Comparison of ENCODE assay signal across 18 mouse cellular contexts in genomic region chr2:24443256-24443790, GRCm38 (mm10). TPM values are rescaled to one million over a fixed set of nuclear protein-coding genes. Genes with fewer than 3 reads are reported as not detected.
"Had no signal": no experiment of that assay in that cellular context is flagged by ENCODE, and none has a peak within 500 bp of the region (broad histone marks: within the 10 kb centered on the region; RNA-seq: fewer than 3 reads in every experiment).

No protein-coding gene starts in this region.

- H3K4me3 ChIP-seq: layer of hippocampus, adult 2 months; limb, embryonic 13.5 days; midbrain, embryonic 13.5 days; stomach, embryonic 15.5 days had no signal

- H3K4me1 ChIP-seq: limb, embryonic 13.5 days; midbrain, embryonic 13.5 days; stomach, embryonic 15.5 days had no signal

- H3K27me3 ChIP-seq: limb, embryonic 13.5 days; stomach, embryonic 15.5 days had no signal

- H3K9me3 ChIP-seq: limb, embryonic 13.5 days; midbrain, embryonic 13.5 days; stomach, embryonic 15.5 days had no signal

- DNase-seq: left cerebral cortex, postnatal 4 days; lung, adult 18-20 months; lung, postnatal 36 days; right cerebral cortex, postnatal 14 days; thymus, adult 2 months; thymus, postnatal 25 days had no signal

- H3K27ac ChIP-seq: kidney, postnatal 0 days; layer of hippocampus, adult 2 months; limb, embryonic 13.5 days; liver, embryonic 14.5 days; midbrain, embryonic 13.5 days; stomach, embryonic 15.5 days had no signal

- H3K36me3 ChIP-seq: limb, embryonic 13.5 days; midbrain, embryonic 13.5 days; stomach, embryonic 15.5 days had no signal

- ATAC-seq: midbrain, embryonic 13.5 days had no signal

- H3K4me2 ChIP-seq: limb, embryonic 13.5 days; midbrain, embryonic 13.5 days; stomach, embryonic 15.5 days had no signal

- H3K9ac ChIP-seq: limb, embryonic 13.5 days; liver, embryonic 14.5 days; midbrain, embryonic 13.5 days; stomach, embryonic 15.5 days had no signal

RNA-seq across cellular contexts. Expression of gene Pax8, which starts 32.1 kb away (rescaled TPM):
- total RNA-seq: layer of hippocampus, adult 2 months; layer of hippocampus, postnatal 14 days; left cerebral cortex, adult 18-20 months; left cerebral cortex, postnatal 10 days; left cerebral cortex, postnatal 4 days had no signal
- polyA plus RNA-seq: limb, embryonic 13.5 days; liver, adult 2 months; lung, embryonic 16.5 days; spleen, adult 2 months had no signal
